Mouse (Mus musculus) MEL (cell line): ENCODE measurements around the gene Pitx1. TPM values are rescaled to one million over a fixed set of nuclear protein-coding genes. Genes with fewer than 3 reads are reported as not detected.

ENCODE experiments used
- DNase-seq: peaks from one replicate; pipeline ENCODE4 v3.0.0; 2011; ENCODE audit warnings: low read depth, low spot score
- H3K27ac ChIP-seq: 2 replicates; pipeline ENCODE4 v1.5.1; 2012; ENCODE audit warnings: low read depth, mild to moderate bottlenecking, control low read depth, low read length, moderate library complexity; ENCODE audit not compliant: control insufficient read depth
- H3K27me3 ChIP-seq, 2 experiments: fragments of 150-350 bp in 1 of 2; sonication (generic) in 1 of 2; 2 replicates each; pipeline ENCODE4 v1.6.1; 2012; ENCODE audit warnings: low read length in 2 of 2, mild to moderate bottlenecking in 2 of 2, improper control_type of control experiment in 1 of 2, moderate library complexity in 1 of 2; ENCODE audit not compliant: insufficient read depth in 2 of 2, control insufficient read depth in 1 of 2
- H3K36me3 ChIP-seq, 2 experiments: 2 replicates each; pipeline ENCODE4 v1.6.1; 2012 to 2014; ENCODE audit warnings: low read length in 2 of 2, improper control_type of control experiment in 1 of 2, inconsistent platforms in 1 of 2, mild to moderate bottlenecking in 1 of 2; ENCODE audit not compliant: insufficient read depth in 2 of 2, control insufficient read depth in 1 of 2
- H3K4me1 ChIP-seq, 2 experiments: fragments of 150-350 bp in 1 of 2; sonication (generic) in 1 of 2; 2 replicates each; pipeline ENCODE4 v1.6.1; 2012; ENCODE audit warnings: low read length in 2 of 2, improper control_type of control experiment in 1 of 2, mild to moderate bottlenecking in 1 of 2; ENCODE audit not compliant: insufficient read depth in 2 of 2, control insufficient read depth in 1 of 2
- H3K4me3 ChIP-seq, 2 experiments: fragments of 150-350 bp in 1 of 2; sonication (generic) in 1 of 2; 2 replicates each; pipeline ENCODE4 v1.5.1; 2012; ENCODE audit warnings: low read depth in 2 of 2, low read length in 2 of 2, mild to moderate bottlenecking in 2 of 2, moderate library complexity in 2 of 2, control low read depth in 1 of 2, improper control_type of control experiment in 1 of 2; ENCODE audit not compliant: control insufficient read depth in 1 of 2, insufficient read depth in 1 of 2
- H3K79me2 ChIP-seq: 2 replicates; pipeline ENCODE4 v1.6.1; 2012; ENCODE audit warnings: mild to moderate bottlenecking, low read length, moderate library complexity; ENCODE audit not compliant: control insufficient read depth, poor library complexity, insufficient read depth
- H3K9ac ChIP-seq: 2 replicates; pipeline ENCODE4 v1.6.1; 2012; ENCODE audit warnings: low read depth, mild to moderate bottlenecking, control low read depth, low read length, moderate library complexity; ENCODE audit not compliant: control insufficient read depth, poor library complexity, severe bottlenecking
- H3K9me3 ChIP-seq: fragments of 150-350 bp; sonication (generic); replicated peaks from 2 replicates; pipeline ENCODE4 v1.6.1; 2012; ENCODE audit warnings: mild to moderate bottlenecking, low read length, improper control_type of control experiment, moderate library complexity; ENCODE audit not compliant: insufficient read depth
- BHLHE40 ChIP-seq: IDR thresholded peaks from 2 replicates; pipeline ENCODE4 v1.6.1; 2012; ENCODE audit warnings: low read depth, mild to moderate bottlenecking, inconsistent platforms, low read length, improper control_type of control experiment, borderline replicate concordance
- ELF1 ChIP-seq: IDR thresholded peaks from 2 replicates; pipeline ENCODE4 v1.6.1; 2014; ENCODE audit warnings: low read depth, mild to moderate bottlenecking, inconsistent platforms, low read length, improper control_type of control experiment, moderate library complexity
- EP300 ChIP-seq, 2 experiments: IDR thresholded peaks; 2 replicates each; pipeline ENCODE4 v1.6.1; 2011; ENCODE audit warnings: improper control_type of control experiment in 2 of 2, low read length in 2 of 2, low read depth in 1 of 2, mild to moderate bottlenecking in 1 of 2
- ETS1 ChIP-seq: IDR thresholded peaks from 2 replicates; pipeline ENCODE4 v1.6.1; 2012; ENCODE audit warnings: low read depth, mild to moderate bottlenecking, inconsistent platforms, low read length, improper control_type of control experiment, moderate library complexity
- HCFC1 ChIP-seq: IDR thresholded peaks from 2 replicates; pipeline ENCODE4 v1.6.1; 2012; ENCODE audit warnings: low read depth, mild to moderate bottlenecking, inconsistent platforms, low read length, improper control_type of control experiment, moderate library complexity
- JUND ChIP-seq: IDR thresholded peaks from 2 replicates; pipeline ENCODE4 v1.6.1; 2011; ENCODE audit warnings: low read depth, mild to moderate bottlenecking, improper control_type of control experiment, low read length
- MYB ChIP-seq: IDR thresholded peaks from 2 replicates; pipeline ENCODE4 v1.6.1; 2011; ENCODE audit warnings: mild to moderate bottlenecking, low read depth, low read length, improper control_type of control experiment
- NELFE ChIP-seq: IDR thresholded peaks from 2 replicates; pipeline ENCODE4 v1.6.1; 2011; ENCODE audit warnings: low read depth, low read length, improper control_type of control experiment
- NRF1 ChIP-seq: IDR thresholded peaks from 2 replicates; pipeline ENCODE4 v1.6.1; 2014; ENCODE audit warnings: low read depth, mild to moderate bottlenecking, inconsistent platforms, low read length, improper control_type of control experiment, moderate library complexity; ENCODE audit not compliant: poor library complexity, insufficient read depth, severe bottlenecking
- POLR2A ChIP-seq, 2 experiments: IDR thresholded peaks; 2 replicates each; pipeline ENCODE4 v1.6.1; 2011 to 2012; ENCODE audit warnings: low read length in 2 of 2, mild to moderate bottlenecking in 2 of 2, control low read depth in 1 of 2, improper control_type of control experiment in 1 of 2, low read depth in 1 of 2, moderate library complexity in 1 of 2; ENCODE audit not compliant: control insufficient read depth in 1 of 2, insufficient read depth in 1 of 2, poor library complexity in 1 of 2
- SMC3 ChIP-seq: IDR thresholded peaks from 2 replicates; pipeline ENCODE4 v1.6.1; 2011; ENCODE audit warnings: low read depth, low read length, improper control_type of control experiment
- TBP ChIP-seq: IDR thresholded peaks from 2 replicates; pipeline ENCODE4 v1.8.0; 2011; ENCODE audit warnings: low read depth, low read length, improper control_type of control experiment
- TCF12 ChIP-seq: IDR thresholded peaks from 2 replicates; pipeline ENCODE4 v1.6.1; 2014; ENCODE audit warnings: low read depth, mild to moderate bottlenecking, inconsistent platforms, low read length, improper control_type of control experiment, moderate library complexity
- ZKSCAN1 ChIP-seq: IDR thresholded peaks from 2 replicates; pipeline ENCODE4 v1.6.1; 2012; ENCODE audit warnings: low read depth, mild to moderate bottlenecking, inconsistent platforms, low read length, improper control_type of control experiment, moderate library complexity
- polyA plus RNA-seq, 2 experiments: library from polyadenylated mRNA; stranded (reverse) in 1 of 2; unstranded in 1 of 2; fragments of >175 nt in 1 of 2; fragments of >200 nt in 1 of 2; gene quantifications; 2 replicates each; pipeline versions ENCODE4 v1.2.1 to v1.2.4; 2012; ENCODE audit warnings: low replicate concordance in 2 of 2, low read depth in 1 of 2; ENCODE audit not compliant: insufficient read length in 2 of 2, insufficient read depth in 1 of 2, missing spikeins in 1 of 2
- total RNA-seq: library from RNA; depleted of rRNA; stranded (reverse); fragments of 300-350 nt; gene quantifications from 2 replicates; pipeline ENCODE4 v1.2.3, GENCODE M21; 2012

The Pitx1 gene
- total and polyA plus RNA-seq, 3 experiments, result not detected

DNA sequence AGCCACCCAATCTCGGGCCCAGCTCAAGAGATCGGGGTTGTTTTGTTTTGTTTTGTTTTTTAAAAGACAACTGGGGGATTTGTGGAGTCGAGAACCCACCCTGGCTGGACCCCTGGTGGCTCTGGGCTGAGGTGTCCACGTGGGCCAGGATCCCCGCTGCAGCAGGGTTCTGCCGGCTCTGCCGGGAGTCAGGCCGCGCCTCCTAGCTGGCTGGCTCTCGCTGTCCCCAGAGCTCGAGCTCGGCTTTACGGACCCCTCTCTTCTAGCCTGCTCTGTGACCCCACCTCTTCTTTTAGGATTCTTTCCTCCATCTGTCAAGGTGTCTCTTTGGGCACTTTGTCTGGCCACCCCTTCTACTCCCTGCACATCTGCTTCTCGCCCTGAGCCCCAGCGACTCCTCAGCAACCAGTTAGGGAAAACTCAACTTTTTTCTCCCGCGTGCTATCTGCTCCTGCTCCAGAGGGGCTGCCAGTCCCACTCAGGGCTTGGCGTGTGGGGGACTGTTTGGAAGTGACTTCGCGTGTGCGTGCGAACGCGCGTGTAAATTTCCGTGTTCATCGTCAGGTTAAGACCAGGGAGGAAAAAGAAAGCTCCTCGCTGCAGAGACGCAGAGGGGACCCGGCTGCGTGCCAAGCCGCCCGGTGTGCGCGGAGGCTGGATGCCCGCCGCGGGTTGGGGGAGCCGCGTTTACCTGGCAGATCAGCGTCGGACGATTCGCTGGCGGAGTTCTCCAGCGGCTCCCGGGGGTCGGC, 5.7 kb downstream of the Pitx1 start:
- H3K9me3 ChIP-seq, result no peaks in the 10 kb centered on the region
- DNase-seq, result no peak
- TF ChIP-seq EP300 (IDR thresholded peaks at IDR 0.05; ENCODE audit: low read depth in 1 of 2, low read length in 2 of 2) (no peak), TBP (no peak)
- no peaks in the 10 kb centered on the region for H3K4me1 ChIP-seq
- H3K79me2 ChIP-seq, result no peaks in the 10 kb centered on the region
- H3K27me3 ChIP-seq, result no peaks in the 10 kb centered on the region
- no peaks in the 10 kb centered on the region for H3K36me3 ChIP-seq
- no peak overlapping the region for H3K27ac ChIP-seq
- H3K4me3 ChIP-seq, result no peak overlapping the region
- no peak overlapping the region for H3K9ac ChIP-seq

DNA sequence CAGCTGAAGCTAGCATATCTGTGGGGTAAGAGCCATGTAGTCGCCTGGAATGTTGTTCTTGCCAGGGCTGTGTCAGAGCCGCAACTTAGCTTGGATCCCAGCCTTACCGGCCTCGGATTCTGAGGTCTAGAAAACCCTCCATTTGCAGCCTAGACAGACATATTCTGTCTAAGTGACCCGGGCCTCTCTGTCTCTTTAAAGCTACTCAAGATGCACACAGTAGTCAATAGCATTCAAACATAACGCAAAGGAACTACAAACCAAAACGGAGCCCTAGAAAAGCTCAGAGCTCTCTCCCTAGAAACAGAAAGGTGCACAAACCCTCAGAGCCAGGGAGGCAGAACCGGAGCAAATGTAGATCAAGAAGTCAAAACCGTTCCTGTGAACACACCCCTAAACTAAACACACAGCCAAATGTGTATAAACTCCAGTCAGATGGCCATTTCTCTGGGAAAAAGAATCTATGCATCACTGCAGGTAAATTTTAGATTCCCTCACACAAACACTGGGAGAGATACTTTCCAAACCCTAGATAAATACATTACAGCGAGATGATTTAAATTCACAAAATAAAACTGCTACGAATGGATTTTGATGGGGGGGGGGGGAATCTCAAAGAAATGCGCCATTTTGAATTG, 6.9 kb downstream of the Pitx1 start:
- H3K27me3 ChIP-seq, result no peaks in the 10 kb centered on the region
- TF ChIP-seq ZKSCAN1 (no peak), SMC3 (no peak), TCF12 (no peak), ELF1 (no peak), MYB (no peak), JUND (no peak), NELFE (no peak), BHLHE40 (no peak), POLR2A (IDR thresholded peaks at IDR 0.05; ENCODE audit: control insufficient read depth in 1 of 2, insufficient read depth in 1 of 2, low read depth in 1 of 2, low read length in 2 of 2, poor library complexity in 1 of 2) (no peak), NRF1 (no peak), ETS1 (no peak), TBP (no peak), HCFC1 (no peak)
- TF ChIP-seq, all 39 proteins: peak for 0
- Histone ChIP-seq H3K4me1 (no peaks in the 10 kb centered on the region), H3K4me3 (no peak overlapping the region), H3K79me2 (no peaks in the 10 kb centered on the region), H3K9me3 (no peaks in the 10 kb centered on the region), H3K9ac (no peak overlapping the region), H3K27ac (no peak overlapping the region), H3K36me3 (no peaks in the 10 kb centered on the region)
- DNase-seq, result no peak
